Mouse (Mus musculus): Measurements from ENCODE around the gene Txndc2.

DNA sequence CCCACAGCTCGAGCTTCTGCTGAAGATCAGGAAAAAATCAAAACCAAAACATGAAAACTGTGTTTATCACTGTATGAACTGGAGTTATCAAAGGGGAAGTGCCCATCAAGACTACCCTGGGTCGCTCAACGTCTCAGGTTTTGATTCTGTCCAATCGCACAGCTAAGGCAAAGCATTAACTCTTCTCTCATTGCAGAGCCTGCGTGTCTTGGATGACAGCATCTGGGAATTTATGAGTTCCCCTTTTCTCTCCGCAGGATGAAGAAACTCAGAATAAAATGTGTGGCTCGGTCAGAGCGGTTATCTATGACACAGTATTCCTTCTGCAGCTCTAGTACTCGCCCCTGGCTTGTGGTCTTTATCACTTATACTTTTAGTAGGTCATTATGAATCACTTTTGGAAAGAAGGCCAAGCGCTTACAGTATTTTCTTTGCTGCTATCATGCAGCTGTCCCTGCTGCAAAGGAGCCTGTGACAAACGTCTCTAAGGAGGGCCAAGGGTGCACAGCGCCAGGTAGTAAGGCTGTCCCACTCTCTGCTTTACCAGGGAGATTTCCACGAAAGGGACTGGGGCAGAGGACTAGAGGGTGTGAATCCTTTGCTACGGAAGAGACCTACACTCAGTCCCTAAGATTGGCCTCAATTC is 6.1 kb downstream of the Txndc2 start:
- TF ChIP-seq CTCF (IDR thresholded peaks at IDR 0.05; ENCODE audit: borderline replicate concordance, control insufficient read depth, extremely low read depth, insufficient read depth, low read length, poor library complexity) (no peak), POLR2A (IDR thresholded peaks at IDR 0.05; ENCODE audit: control insufficient read depth, extremely low read depth, insufficient read depth, low read length, poor library complexity) (no peak)

Measured in thymus, adult 2 months (tissue).